Mouse (Mus musculus): ENCODE measurements at regions not wholly inside any gene's neighbourhood (a gene's known extent, or its start where the extent isn't known, plus 50 kb on each side); places are given as distances from the start of the nearest gene placed in this dataset.
A peak's percentile ranks its signal among the peaks of the same experiment; 100 is the strongest.

DNA sequence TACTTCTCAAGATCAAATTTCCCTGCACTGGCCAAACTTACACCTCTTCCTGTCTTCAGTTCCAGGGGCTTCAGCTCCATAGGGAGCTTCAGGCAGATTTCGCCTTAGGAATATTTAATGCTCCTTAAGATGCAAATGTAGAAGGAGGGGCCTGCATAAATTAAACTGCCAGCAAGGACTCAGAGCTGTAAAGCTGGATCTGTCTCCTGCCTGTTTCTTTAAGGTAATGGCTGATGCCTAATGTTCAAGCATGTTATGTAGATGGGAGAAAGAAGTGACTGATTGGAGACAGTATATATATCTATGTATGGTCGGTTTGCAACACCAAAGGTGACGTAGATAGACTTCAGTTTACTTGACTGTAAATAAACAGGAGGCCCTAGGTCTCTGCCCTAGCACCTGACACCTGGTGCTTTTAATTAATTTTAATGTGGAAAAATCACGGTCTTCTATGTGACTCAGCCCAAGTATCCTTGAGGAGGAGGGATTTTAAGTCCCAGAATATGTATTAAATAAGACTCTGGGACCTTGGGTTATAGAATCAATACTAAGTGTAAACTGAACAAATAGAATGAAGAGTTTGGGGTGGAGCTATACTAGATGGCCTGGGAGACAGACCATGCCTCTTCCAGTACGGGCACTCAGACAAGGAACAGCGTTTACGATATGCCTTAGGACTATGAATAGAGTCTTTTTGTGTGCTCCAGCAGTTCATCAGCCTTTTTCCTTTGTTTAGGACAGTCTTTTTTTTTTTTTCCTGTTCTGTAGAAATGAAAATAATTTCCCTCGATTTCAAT, 651.7 kb upstream of the Lmcd1 start:
- DNase-seq (ENCODE audit: low spot score in 2 of 2) = no peak
- intact Hi-C loops (cut with DNase I) = no loop called here

DNA sequence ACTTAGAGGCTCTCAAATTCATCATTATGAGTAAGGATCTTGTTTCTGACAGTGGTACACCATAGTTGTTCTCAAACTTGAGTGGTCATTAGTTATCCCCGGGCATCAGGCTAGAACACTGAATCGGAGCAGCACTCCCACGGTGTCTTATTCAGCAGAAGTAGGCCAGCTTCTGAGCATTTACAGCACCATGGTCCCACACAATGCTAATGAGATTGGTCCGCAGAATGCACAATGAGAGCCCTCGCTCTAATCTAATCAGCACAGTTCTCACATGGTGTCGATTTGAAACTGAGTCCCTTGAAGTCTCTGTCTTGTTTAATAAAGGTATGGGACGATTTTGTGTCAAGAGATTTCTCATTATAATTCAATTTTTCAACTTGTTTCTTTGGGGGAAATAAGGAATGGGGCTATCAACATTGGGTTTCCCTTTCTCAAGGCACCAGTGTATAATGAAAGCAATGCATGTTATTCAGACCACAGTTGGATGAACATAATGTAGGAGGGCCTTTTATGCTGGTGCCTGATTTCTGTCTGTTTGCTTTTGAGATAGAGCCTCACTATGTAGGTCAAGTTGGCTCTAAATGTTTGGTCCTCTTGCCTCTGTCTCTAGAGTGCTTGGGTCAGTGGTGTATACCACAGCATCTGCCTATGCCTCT, 650.9 kb upstream of the Lmcd1 start:
- peak in 1 of 2 experiments; percentile 12 for DNase-seq (ENCODE audit: low spot score in 2 of 2)
- intact Hi-C loops (cut with DNase I) = no loop called here

DNA sequence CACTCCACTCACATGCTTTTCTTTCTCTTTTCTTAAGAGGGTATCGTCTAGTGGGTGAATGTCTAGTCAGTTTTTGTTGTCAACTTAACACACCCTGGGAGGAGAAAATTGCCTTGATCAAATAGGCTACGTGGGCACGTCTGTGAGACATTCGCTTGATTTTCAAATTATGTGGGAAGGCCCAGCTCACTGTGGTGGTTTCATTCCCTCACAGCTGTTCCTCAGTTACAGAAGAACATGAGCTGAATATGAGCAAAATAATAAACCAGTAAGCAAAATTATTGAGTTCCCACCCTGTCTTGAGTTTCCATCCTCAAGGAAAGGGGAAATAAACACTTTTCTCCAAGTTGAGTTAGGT, 650.4 kb upstream of the Lmcd1 start:
- no peak for DNase-seq (ENCODE audit: low spot score in 2 of 2)
- intact Hi-C loops (cut with DNase I) = no loop called here

DNA sequence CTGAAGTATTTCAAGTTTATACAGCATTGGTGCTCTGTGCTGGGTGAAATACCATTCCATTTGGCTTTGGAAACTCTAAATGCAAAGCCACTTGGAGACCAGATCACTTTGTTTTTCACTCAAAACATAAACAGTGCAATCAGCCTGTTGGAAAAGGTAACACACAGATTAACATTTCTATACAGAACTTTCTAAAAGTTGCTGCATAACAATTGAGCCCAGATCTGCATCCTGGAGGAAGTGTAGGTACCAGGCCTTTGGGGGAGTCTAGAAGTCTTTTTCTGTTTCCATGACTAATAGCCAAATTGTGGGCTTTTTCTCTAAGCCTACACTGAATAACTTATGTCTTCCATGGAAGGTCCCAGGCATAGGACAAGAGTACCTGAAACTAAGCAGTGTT, 648.1 kb upstream of the Lmcd1 start:
- no peak for DNase-seq (ENCODE audit: low spot score in 2 of 2)
- intact Hi-C loops (cut with DNase I) = no loop called here

DNA sequence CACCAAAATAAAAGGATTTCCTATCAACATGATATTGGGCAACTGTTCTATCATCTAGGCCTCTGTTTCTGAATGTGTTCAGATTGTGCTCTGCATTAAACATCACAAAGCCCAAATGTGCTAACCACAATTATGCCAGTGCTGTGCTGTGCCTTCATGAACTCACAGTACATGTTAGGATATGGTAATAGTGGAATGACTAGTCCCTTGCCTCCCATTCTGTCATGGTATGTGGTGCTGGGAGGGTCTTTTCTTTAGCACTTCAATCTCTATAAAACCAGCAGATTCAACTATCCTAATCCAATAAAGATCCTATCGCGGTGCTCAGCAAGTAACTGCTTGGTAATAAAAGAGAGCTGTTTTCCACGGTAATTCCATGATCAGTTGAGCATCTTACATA, 620.8 kb upstream of the Lmcd1 start:
- DNase-seq (ENCODE audit: low spot score in 2 of 2) = no peak
- intact Hi-C loops (cut with DNase I) = no loop called here

DNA sequence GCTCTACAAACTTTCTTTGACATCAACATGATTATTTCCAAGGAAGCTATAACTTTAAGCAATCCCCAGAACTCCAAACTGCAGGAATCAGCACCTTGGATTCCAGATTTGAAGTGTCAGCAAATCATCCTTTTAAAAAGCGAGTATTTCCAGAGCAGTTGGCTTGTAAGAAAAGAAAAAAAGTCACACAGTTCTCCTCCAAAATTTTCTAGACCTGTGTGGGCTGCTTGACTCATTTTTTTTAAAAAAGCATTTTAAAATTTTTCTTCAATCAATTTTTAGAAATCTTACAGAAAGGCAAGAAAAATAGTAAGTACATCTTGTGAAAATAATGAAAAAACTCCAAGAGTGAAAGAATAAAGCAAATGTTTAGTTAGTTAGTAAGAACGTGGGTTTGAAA, 613.6 kb upstream of the Lmcd1 start:
- intact Hi-C loops (cut with DNase I) = no loop called here
- peak in 1 of 2 experiments; percentile 13 for DNase-seq (ENCODE audit: low spot score in 2 of 2)

DNA sequence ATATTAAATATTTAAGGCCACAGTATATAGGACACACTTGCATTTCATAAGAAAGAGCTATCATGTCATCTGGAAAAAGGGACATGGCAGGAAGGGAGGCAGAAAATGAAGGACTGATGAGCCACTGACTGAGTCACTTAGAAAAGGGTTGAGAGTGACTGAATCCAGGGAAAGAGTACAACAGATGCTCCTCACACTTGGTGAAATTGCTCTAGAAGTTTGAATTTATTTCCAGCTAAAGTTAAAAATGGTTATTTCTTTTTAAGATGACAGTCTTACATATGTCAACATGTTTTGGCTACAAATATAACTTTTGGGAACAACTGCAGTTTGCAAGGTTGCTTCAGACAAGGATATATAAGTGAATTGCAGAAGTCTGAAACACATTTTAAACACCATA, 609.0 kb upstream of the Lmcd1 start:
- peak; percentile 11 to 43 for DNase-seq (ENCODE audit: low spot score in 2 of 2)
- intact Hi-C loops (cut with DNase I) = no loop called here

DNA sequence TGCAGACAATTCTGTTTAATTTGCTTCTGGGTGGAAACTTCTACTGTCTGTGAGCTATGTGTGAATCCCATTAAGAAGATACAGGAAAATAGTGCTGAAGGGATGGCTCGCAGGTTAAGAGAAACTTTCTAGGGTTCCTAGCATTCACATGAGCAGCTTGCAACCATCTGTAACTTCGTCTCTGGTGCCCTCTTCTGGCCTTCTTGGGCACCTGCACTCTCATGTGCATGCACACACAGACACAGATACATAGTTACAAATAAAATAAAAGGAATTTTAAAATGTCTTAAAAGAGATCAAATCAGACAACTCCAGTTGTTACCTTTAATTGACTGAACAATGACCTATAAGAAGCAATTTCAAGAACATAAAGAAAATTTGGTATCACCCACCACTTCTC, 588.6 kb upstream of the Lmcd1 start:
- DNase-seq (ENCODE audit: low spot score in 2 of 2) = no peak
- intact Hi-C loops (cut with DNase I) = no loop called here

DNA sequence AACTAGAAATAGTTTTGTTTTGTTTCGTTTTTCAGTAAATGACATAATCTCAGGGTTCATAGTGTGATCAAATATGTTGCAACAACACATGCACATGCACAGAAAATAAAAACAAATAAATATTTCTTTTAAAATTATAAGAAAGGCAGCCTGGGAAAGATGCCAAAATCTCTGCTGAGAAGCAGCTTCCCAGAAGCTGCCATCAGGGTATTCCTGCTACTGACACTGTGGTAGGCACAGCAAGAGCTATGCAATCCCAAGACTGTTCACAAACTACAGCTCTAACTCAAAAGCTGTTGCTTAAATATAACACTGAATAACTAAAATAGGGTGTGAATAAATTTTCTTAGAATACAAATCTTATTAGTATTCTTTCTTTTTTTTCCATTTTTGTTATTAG, 570.7 kb upstream of the Lmcd1 start:
- DNase-seq (ENCODE audit: low spot score in 2 of 2) = no peak
- intact Hi-C loops (cut with DNase I) = no loop called here

DNA sequence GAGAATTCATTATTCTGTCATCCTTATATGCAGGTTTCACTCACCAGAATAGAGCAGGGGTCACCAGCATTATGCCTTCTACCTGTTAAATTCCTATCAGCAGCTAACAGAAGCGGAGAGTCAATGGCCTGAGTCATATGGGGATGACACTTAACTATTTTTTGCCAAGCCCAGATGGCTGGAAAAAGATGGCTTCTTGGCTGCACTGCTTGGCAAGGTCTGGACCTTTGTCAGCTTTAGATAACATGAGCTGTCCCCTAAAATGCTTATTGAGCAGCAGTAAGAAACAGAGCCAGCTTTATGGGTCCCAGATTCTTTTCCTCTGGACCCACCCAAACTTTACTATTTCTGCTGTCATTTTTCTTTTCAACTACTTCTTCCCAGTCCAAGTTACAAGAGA, 565.3 kb upstream of the Lmcd1 start:
- DNase-seq (ENCODE audit: low spot score in 2 of 2) = no peak
- intact Hi-C loops (cut with DNase I) = no loop called here

DNA sequence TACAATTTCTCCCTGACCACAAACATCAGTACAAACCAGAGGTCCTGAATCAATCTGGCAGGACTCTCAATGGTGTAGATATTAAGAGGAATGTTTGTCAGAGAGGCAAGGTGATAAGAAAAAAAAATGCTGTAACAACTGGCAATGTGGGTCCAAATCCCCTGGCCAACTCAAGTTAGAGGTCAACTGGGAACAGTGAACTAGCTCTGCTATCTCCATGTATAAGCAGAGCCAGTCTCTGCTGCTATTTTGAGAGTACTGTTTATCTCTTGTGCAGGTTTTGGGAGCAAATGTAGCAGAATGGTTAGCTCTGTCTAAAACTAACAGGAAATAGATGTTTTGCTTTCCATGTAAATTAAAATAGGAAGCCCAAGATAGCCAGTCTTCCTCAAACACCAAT, 547.6 kb upstream of the Lmcd1 start:
- intact Hi-C loops (cut with DNase I) = no loop called here
- no peak for DNase-seq (ENCODE audit: low spot score in 2 of 2)

DNA sequence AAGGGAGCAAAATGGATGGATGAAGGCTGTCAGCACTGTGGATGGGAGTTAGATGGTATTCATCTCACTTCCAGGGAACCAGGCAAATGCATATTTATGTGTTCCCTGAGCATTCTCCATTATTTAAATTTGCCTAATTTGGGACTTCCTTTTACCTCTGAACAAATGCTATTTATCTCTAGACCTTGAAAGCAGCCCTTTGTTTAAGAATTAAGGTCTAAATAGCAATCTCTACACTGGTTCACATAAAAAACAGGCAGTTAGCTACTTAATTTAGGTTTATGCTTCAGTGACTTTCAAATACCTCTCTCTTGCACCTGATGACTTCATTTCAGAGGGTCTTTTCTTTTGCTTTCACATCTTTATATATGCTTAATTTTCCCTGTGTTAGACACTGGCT, 543.2 kb upstream of the Lmcd1 start:
- intact Hi-C loops (cut with DNase I) = no loop called here
- DNase-seq (ENCODE audit: low spot score in 2 of 2) = no peak

DNA sequence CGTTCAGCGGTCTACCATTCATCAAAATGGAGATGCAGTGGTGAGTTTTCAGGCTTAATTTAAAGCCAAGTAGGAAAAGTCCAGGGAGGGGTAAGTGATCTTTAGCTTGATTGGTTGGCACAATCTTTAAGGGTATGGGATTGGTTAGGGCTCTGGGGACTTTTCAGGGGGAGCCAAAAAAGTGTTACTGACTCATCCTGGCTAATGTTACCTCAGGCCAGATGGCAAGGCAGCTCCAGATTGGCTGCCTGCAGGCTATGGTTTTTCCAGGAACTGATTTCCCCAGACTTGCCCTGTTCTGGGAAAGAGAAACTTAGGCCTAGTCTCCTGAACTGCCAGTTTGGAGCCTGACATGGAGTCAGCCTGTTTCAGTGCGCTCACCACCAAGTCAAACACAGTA, 539.6 kb upstream of the Lmcd1 start:
- DNase-seq (ENCODE audit: low spot score in 2 of 2) = peak in 1 of 2 experiments; percentile 1
- intact Hi-C loops (cut with DNase I) = no loop called here

DNA sequence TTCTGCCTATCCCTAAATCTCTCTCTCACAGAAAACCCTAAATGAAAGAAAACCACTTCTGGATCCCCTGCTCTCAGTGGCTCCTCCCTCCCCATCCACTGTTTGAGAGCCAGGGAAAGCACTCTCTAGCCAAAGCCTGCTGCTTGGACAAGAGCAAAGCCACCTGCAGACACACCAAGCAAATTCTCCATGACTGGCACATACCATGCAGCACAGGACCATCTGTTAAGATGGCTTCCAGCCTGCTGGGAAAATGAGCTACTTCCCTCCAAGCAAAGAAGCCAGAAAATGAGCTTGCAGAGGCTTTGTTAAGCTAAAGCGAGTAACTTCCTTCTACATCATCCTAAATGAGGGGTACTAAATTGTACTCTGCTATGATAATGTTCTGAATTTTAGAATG, 534.6 kb upstream of the Lmcd1 start:
- peak; percentile 5 to 12 for DNase-seq (ENCODE audit: low spot score in 2 of 2)
- intact Hi-C loops (cut with DNase I) = no loop called here

DNA sequence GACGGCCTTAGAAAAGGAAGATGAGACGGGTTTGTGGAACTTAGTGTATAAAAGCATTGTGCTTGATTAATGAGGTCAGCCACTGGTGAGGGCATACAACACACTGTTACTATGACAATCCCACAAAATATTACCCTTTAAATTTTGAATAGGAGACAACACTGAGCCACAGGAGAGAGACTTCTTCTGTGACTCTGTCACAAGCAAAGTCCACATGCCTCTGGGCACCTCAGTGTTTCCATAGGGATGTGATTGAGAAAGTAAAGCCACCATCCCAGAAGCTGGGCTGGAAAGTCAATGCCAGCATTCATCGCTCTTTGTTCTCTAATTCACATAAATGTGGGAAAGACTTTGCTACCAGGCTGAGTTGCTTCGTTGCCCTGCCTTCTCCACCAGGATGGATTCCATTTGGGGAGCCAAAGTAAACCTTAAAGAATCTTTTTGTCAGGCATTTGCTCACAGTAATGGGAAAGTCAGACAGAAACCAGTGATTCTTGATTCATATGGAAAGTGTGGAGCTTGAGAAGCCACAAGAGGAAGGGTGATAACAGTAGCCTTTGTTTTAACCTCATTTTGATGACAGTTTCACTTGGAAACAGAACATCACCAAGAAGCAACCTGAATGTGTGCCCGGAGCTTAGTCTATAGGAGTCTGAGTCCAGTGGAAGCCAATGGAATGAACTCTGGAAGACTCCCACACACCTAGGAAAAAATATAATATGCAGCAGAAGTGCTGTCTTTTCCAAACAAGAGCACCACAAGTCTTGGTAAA, 491.7 kb upstream of the Lmcd1 start:
- no peak for DNase-seq (ENCODE audit: low spot score in 2 of 2)
- intact Hi-C loops (cut with DNase I) = no loop called here

DNA sequence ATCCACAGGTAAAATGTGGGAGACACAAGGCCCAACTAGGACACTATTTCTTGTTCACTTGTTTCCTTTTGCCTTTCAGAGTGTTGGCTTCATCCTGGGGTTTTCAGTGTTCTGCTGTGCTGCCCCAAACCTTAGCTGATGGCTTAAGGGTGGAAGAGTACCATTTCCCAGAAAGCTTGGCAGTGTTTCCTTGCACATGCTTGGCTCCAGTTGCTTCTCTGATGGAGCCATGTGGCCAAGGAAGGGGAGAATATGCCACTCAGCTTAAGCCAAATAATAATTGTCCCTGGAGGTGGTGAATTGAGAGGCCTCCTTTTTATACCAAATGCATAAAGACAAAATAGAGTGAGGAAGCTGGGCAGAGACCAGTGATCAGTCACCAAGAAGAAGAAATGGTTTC, 464.9 kb upstream of the Lmcd1 start:
- intact Hi-C loops (cut with DNase I) = no loop called here
- no peak for DNase-seq (ENCODE audit: low spot score in 2 of 2)

DNA sequence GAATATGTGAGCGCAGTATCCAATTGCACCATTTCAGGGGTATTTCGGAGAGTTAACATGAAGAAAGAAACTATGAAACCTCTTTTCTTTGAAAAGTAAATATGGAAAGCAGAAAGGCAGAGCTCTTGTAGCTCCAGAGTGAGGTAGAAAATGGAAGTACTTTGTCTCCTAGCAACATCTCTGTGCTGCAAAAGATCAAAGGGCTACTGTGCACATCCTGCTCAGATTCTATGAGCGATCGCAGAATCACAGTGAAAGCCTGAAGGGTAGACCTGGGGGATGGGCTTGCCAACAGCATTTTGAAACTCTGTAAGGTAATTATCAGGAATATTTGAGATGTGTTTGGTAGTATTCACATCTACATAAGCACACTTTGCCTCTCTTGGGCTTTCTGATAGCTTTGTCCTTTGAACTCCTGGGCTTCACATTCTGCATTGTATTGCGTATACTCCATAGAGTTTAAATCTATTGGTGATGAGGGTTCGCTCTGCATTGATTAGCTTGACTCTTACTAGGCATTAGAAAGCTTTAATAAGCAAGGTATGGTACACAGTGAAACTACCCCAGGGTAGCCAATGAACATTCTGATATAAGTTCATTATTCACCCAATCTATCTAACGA, 459.5 kb upstream of the Lmcd1 start:
- no peak for DNase-seq (ENCODE audit: low spot score in 2 of 2)
- intact Hi-C loops (cut with DNase I) = no loop called here

DNA sequence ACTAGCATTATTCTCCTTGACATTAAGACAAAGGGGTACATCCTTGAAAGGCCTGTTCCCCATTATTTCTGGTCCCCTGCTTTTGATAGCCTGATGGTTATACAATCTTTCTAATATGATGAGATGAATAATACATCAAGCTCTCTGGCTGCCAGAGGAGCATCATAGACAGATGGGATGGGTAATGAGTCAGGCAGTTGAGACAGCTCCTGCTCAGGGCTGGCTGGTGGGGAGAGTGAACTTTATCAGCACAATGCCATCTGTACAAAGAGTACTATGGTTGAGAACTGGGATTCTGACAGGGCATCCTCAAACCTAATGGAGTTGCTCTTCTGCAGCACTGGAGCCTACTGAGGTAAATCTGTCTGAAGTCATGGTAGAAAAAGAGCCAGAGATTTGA, 458.4 kb upstream of the Lmcd1 start:
- intact Hi-C loops (cut with DNase I) = no loop called here
- no peak for DNase-seq (ENCODE audit: low spot score in 2 of 2)

DNA sequence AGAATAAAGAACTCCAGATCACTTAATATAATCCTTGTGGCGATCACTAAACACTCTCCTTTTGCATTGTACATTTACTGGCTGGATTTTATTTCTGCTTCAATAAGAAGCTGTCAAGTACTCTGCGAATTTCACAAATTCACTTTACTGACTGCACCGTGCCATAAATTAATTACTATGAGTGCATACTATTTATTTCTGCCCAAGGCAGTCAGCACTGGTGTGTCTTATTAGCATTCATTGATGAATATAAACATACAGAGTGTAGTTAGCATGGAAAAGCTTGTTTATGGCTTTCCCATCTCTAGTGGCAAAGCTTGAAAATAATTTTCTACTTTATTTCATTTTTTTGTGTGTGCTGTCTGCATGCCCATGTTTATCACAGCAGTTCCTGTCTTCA, 453.3 kb upstream of the Lmcd1 start:
- intact Hi-C loops (cut with DNase I) = no loop called here

DNA sequence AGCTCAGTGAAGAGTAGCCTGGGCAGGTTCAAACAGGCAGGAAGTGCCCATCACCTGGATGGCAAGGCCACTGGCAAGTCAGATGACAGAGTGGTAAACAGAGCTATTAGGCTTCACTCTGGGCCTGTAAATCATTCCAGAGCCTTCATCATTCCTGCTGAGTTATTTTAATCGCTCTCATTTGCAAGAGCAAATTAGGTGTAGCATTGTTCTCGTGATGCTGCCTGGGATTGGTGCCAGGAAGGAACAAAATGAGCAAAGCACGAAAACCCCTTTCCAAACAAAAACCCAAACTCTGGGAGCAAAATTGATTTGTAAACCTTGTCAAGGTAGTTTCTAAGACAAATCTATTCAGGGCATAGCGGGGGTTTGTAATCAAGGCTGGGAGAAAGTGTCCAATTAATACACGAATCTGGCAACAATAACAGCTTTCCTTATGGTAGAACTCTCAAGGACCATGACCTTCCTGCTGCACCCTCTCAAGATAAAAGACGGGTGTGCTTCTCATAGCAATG, 429.2 kb upstream of the Lmcd1 start:
- peak; percentile 12 to 25 for DNase-seq (ENCODE audit: low spot score in 2 of 2)
- intact Hi-C loops (cut with DNase I) = no loop called here

More for the DNA sequence above, 453.3 kb upstream of the Lmcd1 start:
- no peak for DNase-seq (ENCODE audit: low spot score in 2 of 2)

All from left cerebral cortex, postnatal 14 days (tissue).